Mouse (Mus musculus): Measurements from ENCODE around the gene Tacc2.
"Not testable (repeated sequence)": the region's sequence is repeated elsewhere in the genome, so short reads cannot be mapped to it uniquely, and the experiment has no call there.

The Tacc2 gene

DNA sequence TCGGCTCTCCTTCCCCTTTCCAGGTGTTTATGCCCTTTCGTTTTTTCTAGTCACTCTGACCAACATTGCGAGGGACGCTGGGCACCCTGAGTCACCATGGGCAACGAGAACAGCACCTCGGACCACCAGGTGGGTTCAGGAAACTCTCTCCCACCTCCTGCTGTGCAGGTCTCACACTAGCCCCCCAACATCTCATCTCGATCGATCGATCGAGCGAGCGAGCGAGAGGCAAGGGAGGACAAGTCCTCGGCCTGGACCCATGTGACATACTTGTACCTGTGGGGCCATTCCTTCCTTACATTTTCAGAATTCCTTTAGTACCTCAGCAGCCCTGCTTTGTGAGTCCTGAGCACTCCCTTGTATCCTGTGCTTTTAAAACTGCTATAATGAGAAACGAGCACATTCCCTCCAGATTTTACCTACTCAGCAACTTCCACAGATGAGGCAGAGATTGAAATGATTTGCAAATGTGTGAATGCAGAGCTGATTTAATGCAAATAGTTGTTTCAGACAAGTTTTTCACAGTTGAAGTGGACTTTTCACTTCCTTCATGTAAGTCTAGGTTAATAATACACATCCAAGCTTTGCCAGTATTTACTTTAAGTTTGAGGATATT is at the start of gene Tacc2:
Gene Tacc2 (plus strand): TSS at position 51 of the 616 bp plus-strand sequence.
- DNase-seq = no peak

DNA sequence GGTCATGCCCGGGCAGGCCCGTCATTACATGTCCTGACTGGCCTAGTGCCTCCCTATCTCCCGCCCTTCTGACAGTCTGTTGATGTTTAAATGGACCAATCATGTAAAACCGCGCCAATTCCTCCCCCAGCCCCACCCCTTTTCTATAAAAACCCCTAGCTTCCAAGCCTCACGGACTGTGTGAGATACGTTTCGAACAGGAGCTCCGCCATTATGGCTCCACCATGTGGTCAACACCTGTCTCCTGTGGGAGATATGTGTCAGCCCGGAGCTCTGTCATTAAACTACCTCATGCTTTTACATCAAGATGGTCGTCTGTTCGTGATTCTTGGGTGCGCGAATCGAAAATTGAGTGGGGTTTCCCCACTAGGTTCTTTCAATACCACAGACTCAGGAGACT is 46.1 kb upstream of the Tacc2 start:
- not testable (repeated sequence) for DNase-seq

DNA sequence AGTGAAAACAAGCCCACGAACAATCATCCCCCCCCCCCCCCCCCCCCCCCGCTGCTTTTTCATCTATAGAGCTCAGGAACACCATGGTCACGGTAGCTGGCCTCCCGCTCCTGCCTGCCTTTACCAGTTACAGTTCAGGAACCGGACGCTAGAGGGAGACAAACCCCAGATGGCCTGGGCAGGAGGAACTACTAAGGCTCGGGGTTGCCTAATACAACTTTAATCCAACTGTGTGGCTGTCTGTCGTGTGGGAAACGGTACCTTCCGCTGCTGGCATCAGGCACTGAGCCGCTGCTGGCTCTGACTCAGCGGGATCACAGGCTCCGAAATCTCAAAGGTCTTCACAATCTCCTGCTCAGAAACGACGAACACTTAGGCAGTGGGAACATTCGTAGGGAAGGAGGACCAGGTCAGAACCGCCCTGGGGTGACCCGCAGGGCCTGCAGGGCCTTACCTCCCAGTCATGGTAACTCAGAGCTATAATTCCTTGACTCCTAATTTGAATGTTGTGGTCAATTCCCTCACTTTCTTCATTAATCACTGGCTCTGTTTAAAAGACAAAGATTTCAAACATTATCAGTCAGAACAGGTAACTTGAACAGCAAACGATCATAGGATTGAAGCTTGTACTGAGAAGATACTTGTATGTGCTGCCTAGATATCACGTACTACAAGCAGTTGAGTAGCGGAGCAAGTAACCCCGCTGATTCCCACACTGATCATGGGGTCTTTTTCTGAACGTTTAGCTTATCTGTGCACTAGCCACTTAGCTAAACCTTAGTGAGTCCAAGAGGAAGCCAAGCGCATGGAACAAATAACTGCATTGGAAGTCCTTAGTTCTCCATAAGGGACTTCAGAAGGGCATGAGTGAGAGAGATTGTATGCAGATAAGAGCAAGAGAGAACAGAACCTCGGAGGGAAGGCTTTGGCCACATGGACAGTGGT is 43.6 kb upstream of the Tacc2 start:
- DNase-seq = peak; percentile 88

DNA sequence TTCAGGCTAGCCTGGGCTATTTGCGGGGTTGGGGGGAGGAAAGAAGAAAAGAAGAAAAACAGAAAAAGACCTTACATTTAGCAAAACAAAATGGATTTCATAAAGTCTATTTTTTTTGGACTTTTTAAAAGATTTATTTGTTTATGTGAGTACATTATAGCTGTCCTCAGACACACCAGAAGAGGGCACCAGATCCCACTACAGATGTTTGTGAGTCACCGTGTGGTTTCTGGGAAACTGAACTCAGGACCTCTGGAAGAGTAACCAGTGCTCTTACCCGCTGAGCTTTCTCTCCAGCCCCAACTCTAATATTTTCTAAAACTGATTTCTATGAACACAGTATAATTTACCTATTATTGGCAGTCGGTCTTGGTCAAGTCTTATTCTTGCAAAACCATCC is 42.1 kb upstream of the Tacc2 start:
- DNase-seq = no peak

DNA sequence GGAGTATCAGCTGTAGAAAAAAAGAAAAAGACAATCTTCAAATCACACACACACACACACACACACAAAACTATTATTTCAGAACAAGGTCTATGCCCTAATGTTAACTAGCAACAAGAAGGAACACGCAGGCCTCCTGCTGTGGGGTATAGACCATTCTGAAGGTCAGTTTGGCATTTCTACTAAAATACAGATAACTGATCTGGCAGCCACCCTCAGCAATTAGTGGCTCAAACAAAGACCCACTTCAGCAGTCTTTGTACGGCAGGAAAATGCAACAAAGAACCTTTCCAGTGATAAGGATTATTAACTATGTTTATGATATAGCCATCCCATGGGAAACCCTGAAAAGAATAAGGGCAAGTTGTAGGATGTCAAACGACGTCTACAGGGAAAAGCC is 40.2 kb upstream of the Tacc2 start:
- DNase-seq = no peak

DNA sequence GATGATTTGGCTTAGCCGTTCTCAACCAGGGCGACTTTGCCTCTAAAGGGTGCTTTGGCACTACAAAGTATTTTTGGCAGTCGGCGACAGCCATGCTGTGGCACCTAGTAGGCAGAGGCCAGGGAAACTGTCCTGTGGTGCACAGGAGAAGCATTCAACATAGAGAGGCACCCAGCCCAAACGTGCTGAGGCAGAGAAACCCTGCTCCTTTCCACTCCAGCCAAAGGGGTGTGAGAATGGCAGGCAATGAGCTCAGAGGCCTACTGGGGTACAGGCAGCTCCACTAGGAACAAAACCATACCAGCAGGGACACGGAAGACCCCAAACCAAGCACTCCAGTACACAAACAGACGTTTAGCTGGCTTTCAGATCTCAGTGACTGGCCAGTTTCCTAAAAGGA is 37.1 kb upstream of the Tacc2 start:
- DNase-seq = no peak

DNA sequence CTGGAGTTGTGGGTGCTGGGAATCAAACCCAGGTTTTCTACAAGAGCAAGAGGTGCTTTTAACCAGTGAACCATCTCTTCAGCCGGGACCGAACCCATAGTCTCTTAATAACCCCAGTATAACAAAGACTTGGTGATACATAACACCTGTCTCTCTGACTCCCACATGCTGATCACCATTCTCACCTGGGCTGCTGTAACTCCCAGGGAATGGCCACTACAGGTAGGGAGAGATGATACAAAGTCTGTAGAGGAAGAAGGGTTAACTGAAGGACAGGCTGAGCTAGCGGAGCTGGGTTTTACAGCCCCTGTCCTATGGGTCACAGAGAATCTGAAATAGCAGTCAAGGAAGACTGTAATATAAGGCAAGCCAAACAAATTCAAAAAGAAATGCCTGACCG is 34.1 kb upstream of the Tacc2 start:
- DNase-seq = no peak

DNA sequence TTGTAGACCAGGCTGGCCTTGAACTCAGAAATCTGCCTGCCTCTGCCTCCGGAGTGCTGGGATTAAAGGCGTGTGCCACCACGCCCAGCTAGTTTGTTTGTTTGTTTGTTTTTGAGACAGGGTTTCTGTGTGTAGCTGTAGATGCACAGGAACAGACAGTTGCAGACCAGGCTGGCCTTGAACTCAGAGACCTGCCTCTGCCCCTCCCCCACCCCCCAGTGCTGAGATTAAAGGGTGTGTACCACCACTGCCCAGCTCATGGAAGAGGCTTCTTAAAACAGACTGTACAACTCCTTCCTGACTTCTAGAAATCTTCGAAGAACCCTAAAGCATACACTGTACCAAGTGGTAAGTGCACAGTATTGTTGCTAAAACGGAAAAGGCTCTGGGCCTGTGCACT is 31.8 kb upstream of the Tacc2 start:
- no peak for DNase-seq

DNA sequence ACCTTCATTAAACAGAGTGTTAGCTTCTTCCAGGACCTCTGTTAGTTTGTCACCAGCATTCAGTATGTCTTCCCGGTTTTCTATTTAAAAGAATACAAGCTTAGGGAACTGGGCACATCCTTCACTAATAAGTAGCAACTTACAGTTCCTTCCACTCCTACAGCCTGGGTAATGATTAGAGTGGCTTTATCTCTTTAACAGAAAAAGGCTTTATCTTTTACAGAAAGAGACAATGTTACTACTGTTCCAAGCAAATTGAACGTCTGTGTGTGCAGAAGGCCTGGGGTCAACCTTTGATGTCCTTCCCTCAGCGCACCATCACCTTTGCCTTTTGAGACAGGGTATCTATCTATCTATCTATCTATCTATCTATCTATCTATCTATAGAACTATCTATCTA is 31.3 kb upstream of the Tacc2 start:
- DNase-seq = no peak

DNA sequence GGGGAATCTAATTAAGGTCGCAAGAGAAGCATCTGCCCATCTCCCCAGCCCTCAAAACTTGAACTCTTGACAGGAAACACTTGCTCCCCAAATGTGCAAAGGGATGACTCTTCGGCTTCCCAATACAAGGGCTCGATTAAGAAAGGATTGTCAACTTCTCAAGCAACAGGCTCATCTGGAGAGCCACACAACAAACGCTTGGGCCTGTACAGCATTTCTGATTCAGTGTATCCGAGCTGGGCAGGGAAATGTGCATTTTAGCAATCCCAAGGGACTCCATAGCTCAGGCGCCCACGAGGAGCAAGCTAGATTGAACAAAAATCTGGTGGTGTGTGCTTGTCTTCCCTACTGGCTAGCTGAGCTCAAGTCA is 30.8 kb upstream of the Tacc2 start:
- DNase-seq = no peak

DNA sequence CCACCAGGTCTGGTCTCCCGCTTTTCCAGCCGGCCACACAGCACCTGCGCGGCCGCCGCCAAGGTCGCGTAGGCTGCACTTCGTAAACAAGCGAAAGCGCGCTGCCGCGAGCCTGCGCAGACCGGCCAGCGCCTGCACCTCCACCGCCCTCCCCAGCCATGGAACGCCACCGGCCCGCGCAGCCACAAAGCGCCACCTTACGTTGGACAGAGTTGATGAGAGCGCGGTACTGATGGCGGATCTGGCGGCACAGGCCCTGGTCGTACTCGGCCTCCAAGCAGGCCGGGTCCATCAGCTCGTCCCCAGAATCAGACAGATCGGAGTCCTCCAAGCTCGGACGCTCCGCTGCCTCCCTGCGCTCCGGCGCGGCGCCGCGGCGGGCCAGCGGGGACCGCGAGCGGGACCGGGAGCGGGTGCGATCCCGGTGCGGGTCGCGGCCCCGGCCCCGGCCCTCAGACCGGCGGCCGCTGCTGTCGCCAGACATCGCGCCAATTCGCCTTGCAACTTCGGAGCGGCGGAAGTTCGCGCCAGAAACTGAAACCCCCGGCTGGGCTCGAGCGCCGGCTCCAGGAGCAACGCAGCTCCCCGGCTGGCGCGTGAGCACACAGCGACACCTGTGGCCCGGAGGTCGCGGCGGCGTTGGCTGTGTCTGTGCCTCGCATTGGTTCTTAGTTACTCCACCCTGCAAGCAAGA is 30.3 kb upstream of the Tacc2 start:
- peak; percentile 96 for DNase-seq

DNA sequence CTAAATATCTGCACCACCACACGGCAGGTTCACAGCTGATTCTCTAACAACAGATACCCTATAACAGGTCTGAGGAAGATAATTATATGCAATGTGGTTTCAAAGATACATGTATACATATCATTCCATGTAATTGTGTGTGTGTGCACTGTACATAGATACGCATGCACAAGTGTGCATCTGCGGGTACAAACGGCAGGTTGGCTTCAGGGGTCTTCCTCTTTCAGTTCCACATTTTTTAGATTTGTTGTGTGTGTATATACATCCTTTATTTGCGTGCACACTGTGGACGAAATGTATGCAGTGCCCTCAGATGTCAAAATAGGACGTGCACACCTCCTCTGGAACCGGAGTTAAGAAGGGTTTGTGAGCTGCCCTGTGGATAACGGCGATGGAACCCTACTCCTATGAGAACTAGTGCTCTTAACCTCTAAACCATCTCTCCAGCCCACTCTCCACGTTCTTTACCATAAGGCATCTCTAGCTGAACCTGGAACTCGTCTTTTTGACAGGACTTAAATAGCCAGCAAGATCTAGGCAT is 29.5 kb upstream of the Tacc2 start:
- DNase-seq = no peak

DNA sequence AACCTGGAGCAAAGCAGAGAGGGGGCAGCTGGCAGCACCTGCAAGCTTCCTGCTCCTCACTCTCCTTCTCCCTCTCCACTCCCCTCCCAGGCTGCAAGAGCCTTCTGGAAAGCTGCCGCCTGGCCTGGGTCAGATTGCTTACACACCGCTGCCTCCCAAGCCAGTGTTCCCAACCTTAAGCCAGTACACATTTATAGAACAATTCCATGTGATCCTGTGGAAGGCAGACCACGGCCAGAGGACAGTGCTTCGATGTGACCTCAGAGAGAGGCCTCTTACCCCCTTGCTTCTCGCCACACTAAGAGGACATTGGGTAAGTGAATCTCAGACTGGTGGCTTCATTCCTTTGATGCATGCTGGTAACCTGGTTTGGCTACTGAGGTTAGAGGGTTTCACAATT is 24.5 kb upstream of the Tacc2 start:
- DNase-seq = no peak

DNA sequence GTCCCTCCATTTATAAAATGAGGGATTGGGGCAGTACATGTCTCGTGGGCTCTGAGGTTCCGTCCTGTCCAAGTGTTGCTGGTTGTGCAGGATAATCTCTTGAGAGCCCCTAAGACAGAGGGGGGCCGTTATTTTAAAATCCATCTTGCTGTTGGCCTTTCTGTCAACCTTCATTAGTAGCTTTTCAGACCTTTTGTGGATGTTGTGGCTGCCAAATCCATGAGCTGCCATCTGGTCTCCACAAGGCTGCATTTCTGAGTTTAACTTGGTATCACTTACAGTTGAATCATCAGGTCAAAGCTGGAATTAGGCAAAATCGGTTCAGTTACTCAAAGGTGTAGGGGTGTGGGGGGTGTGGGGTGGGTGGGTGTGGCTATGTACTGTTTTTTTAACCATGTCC is 23.9 kb upstream of the Tacc2 start:
- DNase-seq = no peak

DNA sequence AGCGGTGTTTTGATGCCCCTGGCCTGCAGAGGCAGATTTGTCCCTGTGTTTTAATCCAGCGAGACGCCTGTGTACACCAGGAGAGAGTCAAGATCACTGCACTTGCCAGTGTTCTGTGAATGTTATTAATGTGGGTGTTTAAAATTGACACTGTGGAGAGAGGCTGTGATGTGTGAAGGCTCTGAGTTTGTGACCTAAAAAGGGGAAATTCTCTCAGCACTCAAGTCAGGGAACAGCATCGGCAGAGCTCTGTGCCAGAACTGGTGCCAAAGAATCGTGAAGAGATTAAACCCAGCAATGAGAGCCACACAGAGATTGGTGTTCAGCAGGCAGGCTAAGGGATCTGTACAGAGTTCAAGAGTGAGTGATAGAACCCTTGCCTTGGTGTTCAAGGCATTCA is 21.6 kb upstream of the Tacc2 start:
- no peak for DNase-seq

DNA sequence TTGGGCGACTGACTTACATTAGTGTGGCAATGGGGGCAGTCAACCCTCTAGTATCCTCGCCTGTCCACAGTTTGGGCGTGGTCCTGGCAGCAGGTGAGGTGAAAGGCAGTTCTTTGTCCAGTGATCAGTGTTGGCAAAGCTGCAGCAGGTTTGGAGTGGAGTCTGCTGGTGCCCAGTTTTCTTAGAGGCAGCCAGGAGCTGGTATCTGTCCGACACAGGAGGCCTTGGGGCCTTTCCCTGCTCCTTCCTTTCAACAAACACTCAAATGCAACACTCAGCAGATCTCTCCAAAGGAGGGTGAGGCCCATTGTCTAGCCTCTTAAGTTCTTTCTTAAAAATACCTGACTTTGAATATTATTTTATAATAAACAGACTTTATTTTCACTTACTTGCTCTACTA is 18.6 kb upstream of the Tacc2 start:
- DNase-seq = no peak

DNA sequence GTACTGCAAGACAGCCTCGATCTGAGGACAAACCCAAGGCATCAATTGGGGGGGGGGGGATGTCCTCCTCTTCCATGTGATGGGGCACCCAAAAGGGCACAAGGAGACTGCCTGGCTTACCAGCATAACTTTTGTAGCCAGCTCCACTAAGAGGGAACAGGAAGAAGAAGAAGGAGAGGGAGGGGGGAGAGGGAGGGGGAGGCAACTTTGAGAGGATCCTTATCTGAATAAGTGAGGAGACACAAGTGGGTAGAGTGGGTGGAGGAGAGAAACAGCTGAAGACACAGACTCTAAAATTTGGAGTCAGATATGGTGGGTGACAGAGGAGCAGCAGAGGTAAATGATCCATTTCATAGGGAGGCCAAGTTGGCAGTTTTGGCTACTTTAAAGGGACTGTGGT is 16.3 kb upstream of the Tacc2 start:
- no peak for DNase-seq

DNA sequence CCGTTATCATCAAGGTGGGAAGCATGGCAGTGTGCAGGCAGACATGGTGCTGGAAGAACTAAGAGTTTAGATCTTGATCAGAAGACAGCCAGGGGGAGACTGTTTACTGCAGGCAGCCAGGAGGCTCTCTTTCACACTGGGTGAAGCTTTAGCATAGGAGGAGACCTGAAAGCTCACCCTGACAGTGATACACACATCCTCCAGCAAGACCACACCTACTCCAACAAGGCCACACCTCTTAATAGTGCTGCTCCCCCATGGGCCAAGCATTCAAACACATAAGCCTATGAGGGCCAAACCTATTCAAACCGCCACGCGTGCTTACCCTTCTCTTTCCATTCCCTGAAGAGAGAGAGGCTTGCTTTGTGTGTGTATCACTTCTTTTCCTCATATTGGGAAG is 14.0 kb upstream of the Tacc2 start:
- DNase-seq = no peak

DNA sequence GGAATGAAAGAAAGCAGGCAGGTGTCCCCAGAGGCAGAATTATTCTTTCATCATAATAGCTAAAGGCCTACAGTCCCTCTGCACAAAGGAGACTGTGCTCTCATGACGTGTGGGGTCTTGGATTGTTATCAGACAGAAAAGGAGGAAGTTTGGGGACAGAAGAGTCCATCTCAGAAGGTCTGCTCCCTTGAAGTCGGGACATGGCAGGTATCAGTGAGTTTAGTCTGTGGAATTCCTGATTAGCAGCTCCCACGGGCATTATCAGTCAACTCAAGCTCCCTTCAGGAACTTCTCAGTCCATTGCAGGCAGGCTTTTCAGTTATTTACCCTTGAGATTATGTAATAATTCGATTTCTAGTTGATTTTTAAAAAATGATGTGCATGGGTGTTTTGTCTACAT is 13.4 kb upstream of the Tacc2 start:
- no peak for DNase-seq

DNA sequence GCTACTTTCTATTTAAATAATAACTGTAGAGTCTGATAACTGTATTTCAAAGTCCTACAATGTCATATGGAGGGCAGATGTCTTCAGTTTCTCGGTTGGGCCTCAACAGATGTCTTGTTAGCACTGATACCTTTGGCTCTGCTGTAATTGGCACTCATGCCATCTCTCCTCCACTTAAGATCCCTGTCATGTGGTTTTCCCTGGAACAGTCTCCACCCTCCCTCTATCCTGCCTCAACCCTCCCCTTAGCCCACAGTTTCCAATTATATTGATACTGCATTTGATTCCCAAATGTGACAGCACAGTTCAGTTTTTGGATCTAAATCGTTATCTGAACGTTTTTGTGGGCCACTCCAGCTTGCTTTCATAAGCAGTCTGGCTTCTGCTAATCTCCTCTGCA is 12.6 kb upstream of the Tacc2 start:
- no peak for DNase-seq

DNA sequence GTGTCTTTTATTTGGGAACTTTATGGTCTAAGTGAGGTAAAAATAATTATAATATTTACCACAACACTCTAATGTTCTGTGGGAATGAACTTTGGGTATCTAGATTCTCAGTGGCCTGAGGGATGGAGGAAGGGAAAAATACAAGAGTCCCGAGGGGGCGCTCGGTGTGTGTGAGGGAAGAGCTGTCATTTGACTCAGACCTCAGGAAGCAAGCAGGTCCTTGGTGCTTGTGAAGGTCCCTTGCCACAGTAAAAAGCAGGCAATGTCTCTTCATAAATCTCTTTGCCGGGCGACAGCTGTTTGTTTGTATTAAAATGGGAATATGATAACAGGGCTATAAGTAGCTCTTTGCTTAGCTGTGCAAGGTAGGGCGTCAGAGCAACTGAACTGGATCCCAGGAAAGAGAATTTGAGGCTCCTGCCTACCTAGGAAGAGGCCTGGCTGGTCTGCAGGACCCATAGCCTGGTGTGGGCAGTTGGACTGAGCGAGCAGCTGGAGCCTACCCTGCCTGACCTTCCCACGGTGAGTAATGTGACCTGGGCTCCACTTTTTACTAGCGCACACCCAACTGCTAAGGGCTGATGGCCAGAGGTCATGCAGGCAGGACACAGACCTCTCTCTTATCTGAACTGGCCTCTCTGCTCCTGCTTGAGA is 8.3 kb upstream of the Tacc2 start:
- DNase-seq = no peak

DNA sequence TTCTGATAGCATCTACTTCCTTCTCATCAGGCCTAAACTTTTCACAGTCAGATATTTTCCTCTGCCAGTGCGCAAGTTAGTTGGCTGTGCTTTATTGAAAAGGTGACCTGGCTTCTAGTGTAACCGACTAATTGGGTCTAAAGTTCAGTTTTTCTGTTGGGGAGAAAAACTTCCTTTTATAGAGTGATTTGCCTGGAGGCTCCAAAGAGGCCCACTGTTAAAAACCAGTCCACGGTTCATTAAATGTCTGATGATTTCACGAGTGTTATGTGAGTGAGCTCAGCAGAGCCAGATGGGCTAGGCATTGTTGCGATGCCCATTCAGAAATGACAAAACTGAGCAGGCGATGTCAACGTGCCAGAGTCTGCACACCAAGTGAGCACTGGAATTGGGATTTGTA is 6.8 kb upstream of the Tacc2 start:
- DNase-seq = no peak

DNA sequence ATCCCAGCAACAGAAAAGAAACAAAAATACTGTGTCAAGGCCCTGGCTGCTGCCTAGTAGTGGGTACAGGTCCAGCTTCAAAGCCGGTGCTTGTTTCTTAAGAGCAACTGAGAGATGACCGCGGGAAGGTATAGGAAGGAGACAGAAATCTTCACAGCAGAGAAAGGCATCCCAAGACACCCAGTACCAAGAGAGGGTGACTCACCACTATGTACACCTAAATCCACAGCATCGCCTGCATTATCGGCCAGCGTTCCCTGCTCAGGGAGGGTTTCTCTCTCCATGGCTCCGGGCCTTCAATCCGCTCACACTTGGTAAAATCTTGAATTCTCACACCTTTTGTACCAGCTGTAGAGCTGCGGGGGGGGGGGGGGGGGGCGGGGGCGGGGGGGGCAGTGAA is 4.4 kb upstream of the Tacc2 start, which contains the start of gene Nsmce4a:
Gene Nsmce4a (minus strand): TSS at position 298 of the 400 bp plus-strand sequence.
- no peak for DNase-seq
